Mouse (Mus musculus) bone marrow, adult 2 months (tissue): ENCODE measurements around the gene Bahd1.

Experiments used
- CTCF ChIP-seq: fragments of 200-500 bp; IDR thresholded peaks from 2 replicates; pipeline ENCODE4 v1.5.1; 2011; ENCODE audit warnings: low read length, control low read depth; ENCODE audit not compliant: control insufficient read depth, insufficient read depth
- POLR2A ChIP-seq: fragments of 200-500 bp; IDR thresholded peaks from 2 replicates; pipeline ENCODE4 v1.6.1; 2011; ENCODE audit warnings: low read depth, mild to moderate bottlenecking, control low read depth, low read length, borderline replicate concordance; ENCODE audit not compliant: control insufficient read depth

DNA sequence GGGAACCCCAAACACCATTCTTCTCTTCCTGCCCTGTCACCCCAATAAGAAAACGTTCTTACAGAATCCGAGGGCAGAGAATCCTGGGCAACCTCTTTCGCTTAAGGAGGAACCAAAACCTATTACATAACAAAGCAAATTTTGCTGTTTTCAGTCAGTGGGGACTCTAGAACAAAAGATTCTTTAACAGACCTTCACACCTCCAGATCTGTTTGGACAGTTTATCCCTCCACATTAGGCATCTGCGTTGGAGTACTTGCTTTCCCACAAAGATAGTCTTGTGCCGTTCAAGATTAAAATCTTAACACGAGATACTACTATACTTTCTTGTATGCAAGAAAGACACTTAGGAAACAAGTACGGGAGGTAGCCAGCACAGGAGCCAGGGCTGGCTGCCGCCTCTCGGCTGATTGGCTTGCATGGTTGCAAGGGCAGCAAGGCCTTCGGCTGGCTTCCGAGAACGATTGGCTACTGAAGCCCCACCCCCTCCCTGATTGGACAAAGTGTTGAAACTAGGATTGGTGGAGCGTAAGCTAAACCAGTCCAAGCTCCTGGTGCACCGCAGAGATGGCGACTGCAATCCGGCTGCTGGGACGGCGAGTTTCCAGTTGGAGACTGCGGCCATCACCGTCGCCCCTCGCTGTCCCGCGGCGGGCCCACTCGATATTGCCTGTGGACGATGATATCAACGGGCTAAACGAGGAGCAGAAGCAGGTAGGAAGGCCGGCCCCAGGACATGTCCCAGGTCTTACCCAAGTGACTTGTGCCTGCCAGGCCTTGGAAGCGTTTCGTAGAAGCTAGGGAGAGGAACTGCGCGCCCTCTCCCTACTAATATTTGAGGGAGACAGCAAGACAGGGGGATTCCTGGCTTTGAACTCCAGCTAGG is 38.5 kb upstream of the Bahd1 start, which contains the start of gene Ivd:
- TF ChIP-seq CTCF (no peak), POLR2A (peak; percentile 82; the same call in 1 of the 2 replicates)
